Mouse (Mus musculus) hematopoietic stem cell, adult 5-6 weeks (primary cell): ENCODE data around the gene Scrn1. TPM values are rescaled to one million over a fixed set of nuclear protein-coding genes. Genes with fewer than 3 reads are reported as not detected.

Source experiments
- ATAC-seq, 2 experiments: fragments of 125-278 bp in 1 of 2; replicated peaks in 1 of 2; 2 replicates each; pipeline ENCODE4 v1.8.0; 2016 to 2017; ENCODE audit warnings: inconsistent platforms in 2 of 2, mild to moderate bottlenecking in 2 of 2, moderate number of reproducible peaks in 2 of 2, low read depth in 1 of 2, moderate TSS enrichment in 1 of 2; ENCODE audit not compliant: low FRiP score in 2 of 2, poor library complexity in 2 of 2, severe bottlenecking in 2 of 2, insufficient read depth in 1 of 2, low TSS enrichment in 1 of 2
- total RNA-seq: library from RNA; stranded (forward); fragments of 172-1452, 232-1000 nt; gene quantifications from 2 replicates; pipeline ENCODE4 v1.2.3, GENCODE M21; 2017

The Scrn1 gene
- total RNA-seq = 0.75 and 1.0 TPM in 2 replicates

DNA sequence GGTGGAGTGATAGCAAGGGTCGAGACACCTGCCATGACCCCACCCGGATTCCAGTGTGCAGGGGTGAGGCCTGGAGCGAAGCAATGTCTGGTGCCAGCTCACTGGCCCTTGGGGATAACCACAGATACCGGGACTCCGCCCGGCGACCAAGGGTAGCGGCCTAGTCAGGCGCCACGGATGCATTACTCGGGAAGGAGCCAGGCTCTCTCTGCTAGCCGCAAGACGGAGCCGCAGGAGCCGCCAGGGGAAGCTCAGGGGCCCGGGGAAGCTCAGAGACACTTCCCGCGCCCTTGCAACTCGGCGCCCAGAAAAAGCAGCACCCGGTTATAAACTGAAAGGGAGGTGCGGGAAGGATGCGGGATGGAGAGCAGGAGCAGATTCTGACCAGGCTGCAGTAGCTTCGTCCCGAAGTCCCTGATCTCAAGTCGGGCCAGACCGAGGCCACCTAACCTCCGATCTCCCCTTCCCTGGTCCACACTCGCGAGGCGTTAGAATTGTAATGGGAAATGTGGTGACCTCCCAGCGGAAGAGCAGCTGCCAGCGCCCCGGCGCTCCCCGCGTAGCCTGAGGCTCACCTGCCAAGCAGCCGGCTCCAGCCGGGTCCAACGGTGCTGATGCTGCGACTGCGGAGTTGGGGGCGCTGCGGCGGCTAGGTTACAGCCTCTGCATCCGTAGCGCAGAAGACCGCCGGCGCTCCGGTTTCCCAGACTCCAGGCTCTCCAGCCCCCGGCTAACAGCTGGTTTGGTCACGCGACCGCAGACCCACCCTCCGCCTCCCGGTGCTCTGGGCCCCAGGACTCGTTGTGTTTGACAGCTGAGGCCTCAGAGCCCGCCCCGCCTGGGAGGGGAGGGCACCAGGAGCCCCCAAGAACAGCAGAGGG lies at the start of gene Scrn1:
Gene Scrn1, minus strand, starts transcription at position 825 of the 881 bp plus-strand sequence.
- ATAC-seq = peak; percentile 47 to 61

DNA sequence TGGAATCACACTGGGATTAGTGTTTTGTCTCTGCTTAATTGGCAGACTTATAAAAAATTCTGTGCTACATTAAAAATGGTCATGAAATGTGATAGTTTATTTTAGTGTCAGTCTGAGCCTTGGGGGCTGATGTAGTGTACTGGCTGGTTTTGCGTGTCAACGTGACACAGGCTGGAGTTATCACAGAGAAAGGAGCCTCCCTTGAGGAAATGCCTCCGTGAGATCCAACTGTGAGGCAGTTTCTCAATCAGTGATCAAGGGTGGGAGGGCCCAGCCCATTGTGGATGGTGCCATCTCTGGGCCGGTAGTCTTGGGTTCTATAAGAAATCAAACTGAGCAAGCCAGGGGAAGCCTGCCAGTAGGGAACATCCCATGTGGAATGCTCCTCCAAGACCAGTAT lies 40.0 kb upstream of the Scrn1 start:
- ATAC-seq = no peak

DNA sequence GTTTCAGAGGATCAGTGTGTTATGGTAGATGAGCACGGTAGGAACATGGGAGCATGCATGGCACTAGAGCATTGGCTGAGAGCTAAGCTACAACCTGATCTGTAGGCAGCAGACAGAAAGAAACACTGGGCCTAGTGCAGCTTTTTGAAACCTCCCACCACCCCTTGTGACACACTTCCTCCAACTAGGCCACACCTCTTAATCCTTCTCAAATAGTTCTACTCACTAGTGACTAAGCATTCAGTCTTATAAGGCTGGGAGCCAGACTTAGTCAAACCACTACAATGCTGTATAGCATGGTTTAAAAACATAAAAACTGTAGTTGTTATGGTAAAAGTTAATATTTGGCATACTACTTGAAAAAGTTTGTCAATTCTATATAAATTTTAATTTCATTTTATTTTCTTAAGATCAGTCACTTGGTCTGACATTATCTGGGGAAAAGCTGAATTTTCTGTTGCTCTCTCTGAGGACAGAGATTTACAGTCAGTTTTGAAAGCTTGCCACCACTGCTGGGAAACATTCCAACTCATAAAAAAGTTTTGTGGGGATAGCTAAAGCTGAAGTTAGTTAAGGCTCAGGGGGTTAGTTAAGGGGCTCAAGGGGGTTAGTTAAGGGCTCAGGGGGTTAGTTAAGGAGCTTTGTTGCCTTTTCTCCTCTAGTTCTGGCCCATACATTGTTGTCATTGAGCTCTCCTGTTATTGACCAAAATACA lies 37.9 kb upstream of the Scrn1 start:
- ATAC-seq = no peak

DNA sequence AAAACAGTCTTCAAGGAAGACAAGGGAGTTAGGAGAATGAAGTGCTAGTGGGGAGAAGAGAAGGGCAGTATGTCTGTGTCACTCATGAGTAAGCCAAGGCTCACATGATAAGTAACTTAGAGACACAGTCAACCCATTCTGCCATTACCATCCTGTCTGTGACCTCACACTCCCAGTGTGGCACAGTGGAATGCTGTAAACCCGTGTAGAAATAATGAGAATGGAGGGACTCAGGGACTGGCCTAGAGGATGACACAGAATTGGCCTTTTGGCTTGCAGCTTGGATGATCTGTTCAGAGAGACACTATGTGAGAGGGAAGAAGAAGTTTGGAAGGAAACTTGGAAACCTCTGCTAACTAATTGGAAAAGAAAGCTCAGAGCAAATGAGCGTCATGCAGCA lies 36.6 kb upstream of the Scrn1 start:
- no peak for ATAC-seq

DNA sequence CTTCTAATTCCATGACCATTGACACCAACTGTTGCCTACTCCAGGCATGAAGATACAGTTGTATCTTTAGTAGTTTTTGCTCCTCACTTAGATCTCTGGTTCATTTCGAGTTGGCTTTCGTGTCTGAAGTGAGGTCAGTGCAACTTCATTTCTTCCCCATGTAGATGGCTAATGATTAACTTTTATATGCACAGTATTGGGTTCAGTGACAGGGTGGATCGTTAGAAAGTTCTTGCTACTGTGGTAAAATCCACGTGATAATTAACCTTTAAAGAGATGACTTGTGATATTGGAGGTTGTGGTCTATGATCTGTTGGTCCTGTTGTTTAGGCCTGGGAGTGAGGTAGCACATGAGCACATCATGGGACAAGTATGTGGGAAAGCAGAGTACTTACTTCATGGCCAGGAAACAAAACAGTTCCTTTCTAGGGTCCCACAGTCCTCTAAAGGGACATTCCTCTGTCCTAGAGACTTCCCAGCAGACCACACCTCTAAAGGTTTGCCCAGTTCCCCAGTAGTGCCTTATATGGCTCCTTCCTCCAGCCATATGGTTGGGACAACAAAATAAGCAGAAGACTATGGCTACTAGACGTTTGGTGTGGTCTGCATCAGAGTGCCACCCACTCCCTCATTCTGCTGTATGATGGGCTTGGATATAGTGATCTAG lies 34.5 kb upstream of the Scrn1 start:
- ATAC-seq = no peak

DNA sequence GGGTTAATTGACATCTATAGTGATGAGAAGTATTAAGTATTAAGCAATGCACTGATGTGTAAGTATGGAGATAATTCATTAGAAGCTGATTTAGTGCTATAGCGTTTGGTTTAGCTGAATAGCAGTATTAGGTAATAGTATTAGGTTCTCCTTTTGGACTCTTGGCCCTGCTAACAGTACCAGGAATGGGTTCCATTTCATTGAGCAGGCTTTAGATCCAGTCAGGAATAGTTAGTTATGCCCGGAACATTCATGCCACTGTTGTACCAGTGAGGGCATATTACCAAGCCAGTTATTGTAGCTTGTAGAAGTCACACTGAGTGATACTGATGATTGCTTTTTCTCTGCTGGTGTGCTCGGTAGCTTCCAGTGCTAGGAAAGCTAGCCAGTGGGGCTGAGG lies 31.4 kb upstream of the Scrn1 start:
- ATAC-seq = no peak

DNA sequence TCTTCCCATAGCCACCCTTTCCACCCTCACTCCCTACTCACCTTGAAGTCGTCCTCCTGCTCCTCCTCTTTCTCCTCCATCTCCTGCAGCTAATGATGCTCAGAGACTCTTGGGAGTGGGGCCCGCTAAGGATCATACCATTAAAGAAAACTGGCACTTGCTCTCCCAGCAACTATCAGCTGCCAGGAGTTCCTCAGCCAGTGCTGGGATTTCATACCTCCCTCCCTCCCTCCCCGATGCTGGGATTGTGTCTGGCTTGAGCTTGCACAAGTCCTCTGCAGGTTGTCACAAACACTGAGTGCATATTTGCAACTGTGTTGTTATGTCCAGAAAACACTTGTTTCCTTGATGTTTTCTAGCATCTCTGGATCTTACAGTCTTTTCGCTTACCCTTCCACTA lies 30.9 kb upstream of the Scrn1 start, which contains the start of gene Fkbp14:
Gene Fkbp14, minus strand, starts transcription at position 101 of the 400 bp plus-strand sequence.
- no peak for ATAC-seq

DNA sequence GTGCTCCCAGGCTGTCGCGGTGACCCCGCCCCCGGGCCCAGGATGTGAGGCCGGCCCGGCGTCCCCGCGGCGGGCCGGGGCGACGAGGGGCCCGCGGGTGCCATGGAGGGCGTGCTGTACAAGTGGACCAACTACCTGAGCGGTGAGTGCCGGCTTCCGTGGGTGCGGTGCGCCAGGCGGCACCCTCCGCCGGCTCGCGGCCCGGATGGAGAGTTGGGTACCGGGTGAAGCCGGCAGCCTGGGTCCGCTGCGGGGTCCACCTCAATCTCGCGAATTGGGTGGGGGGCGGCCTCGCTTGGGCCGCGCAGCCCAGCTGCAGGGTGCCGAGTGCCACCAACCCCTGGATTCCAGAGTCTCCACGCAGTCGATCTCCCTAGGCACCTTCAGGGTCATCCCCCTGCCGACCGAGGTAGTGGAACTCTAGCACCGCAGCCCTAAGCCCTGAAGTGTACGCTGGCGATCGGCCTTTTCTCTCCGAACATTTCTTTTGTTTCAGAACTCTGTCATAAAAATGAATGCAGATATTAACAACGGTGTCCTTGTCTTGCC lies 29.1 kb upstream of the Scrn1 start:
- no peak for ATAC-seq

DNA sequence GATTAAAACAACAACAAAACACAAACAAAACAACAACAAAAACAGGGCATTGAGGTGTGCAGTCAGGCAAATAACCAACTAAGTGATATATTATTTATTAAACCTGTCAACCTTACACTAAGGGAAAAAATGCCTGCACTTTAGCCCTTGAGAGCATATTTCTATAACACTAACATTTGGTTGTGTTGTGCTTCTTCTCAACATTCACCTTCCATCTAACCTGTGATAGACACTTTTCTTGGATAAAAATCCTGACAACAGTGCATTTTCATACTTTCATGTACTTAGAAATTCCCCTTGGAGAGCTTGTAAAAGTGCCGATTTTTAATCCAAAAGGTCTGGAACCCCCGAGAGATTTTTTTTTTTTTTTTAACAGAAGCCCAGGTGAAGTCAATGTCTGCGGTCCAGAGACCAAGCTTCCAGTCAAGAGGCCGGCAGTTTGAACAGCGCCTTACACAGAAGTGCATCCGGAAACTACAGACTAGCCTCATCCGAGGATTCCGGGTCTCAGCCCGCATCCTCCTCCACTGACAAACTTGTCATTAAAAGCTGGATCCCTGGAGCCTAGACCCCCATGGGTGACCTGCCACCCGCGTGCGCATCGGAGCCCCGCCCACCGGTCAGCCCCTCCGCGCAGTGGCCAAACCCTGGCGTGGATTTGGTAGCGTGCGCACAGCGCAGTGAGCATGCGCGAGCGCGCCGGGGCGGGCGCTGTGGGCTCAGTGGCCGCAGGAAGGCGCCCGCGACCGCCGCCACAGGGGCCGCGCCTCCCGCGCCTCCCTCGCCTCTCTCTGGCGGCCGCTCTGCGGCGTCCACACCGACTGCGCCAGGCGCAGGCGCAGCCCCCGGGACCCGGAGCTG lies 28.4 kb upstream of the Scrn1 start, which contains the start of gene Plekha8:
Gene Plekha8, plus strand, starts transcription at position 643 of the 861 bp plus-strand sequence.
- peak; percentile 48 to 65 for ATAC-seq

DNA sequence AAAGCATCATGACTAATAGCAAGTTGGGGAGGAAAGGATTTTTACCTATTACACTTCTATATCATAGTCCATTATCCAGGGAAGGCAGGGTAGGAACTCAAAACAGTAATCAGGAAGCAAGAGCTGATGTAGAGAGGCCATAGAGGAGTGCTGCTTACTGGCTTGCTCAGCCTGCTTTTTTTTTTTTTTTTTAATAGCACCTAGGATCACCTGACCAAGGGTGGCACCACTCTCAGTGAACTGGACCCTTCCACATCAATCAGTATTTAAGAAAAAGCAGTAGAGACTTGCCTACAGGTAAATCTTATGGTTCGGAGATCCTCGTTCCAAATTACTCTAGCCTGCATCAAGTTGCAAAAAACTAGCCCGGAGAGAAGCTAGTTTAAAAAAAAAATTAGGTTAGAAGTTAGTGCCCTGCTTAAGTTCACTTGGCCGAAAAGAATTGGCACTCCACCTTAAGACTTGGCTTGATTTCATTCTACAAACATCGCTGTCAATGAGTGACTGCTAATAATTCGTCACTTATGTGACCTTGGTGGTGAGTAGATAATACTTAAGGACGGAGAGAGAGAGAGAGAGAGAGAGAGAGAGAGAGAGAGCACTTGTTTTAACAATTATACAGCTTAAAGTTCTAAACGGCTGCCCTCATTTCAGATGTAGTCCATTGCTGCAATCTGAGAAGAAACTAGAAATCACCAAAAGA lies 27.6 kb upstream of the Scrn1 start:
- ATAC-seq = no peak

DNA sequence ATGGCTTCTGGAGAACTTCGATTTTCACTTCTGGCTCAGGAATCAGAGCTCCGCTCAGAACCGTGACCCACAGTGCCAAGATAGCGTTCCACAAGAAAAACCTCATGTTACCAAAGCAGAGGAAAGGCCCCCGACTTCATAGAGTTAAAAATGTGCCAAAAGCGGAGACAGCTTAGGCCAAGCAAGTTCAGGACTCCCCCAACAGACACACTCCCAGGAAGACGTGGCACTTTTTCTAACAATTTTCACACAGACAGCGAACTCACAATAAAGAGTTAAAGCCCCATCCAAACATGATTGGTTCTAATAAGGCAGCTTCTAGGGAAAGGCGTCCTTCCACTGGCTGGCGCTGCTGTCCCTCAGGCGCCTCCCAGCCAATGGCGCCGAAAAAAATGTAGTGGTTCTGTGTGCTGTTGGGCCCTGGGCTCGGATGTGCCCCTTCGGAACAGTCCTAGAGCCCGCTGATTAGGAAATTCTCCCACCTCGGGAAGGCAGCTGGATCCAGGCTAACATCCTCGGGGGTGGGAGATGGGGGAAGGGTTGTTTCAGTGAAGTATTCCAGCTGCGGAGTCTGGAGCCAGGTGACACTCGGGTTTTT lies 26.7 kb upstream of the Scrn1 start:
- peak; percentile 95 to 96 for ATAC-seq

DNA sequence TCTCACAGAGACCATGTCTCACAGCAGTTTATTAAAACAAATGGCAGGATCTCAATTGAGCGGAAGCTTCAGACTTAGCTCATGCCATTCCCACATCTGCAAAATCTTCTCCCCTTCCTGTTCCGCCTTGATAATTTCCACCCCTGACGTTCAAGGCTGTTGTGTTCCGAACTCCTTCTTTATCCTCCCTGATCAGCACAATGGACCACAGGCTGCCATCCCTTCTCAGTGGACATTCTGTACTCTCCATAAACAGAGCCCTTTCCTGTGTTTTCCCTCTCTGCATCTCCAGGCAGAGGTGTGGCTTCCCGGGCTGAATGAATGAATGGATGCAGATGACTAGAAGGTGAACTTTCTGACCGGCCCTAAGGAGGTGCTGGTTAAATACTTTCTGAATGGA lies 25.5 kb upstream of the Scrn1 start:
- no peak for ATAC-seq

DNA sequence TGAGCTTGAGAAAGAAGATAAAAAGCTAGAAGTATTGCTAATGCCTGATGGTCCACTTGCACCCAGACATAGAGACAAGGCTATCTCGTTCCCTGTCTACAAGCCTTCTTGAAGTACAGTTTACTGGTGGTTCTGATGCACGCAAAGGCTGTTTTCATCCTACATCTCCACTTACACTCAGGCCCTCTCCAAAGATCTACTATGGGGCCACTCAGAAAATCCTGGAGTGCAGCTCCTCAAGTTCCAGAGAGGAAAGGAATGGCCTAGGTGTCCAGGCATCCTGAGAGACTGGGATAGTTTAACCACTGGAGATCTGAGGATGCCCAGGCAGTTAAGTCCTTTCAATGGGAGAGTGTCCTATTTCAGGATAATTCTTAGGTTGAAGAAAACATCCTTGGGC lies 24.4 kb upstream of the Scrn1 start:
- ATAC-seq = no peak

DNA sequence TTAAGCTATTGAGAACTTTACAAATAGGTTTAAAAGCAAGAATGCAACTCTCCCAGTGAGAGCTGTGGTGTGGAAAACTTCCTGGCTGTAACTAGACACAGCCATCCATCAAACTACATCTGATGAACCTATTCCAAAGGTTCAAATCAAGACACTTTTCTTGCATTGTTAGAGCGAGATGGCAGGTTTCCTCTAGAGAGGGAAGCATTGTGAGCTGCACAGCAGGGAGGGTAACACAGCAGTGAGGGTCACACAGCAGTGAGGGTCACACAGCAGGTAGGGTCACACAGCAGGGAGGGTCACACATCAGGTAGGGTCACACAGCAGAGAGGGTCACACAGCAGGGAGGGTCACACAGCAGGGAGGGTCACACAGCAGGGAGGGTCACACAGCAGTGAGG lies 21.9 kb upstream of the Scrn1 start:
- no peak for ATAC-seq

DNA sequence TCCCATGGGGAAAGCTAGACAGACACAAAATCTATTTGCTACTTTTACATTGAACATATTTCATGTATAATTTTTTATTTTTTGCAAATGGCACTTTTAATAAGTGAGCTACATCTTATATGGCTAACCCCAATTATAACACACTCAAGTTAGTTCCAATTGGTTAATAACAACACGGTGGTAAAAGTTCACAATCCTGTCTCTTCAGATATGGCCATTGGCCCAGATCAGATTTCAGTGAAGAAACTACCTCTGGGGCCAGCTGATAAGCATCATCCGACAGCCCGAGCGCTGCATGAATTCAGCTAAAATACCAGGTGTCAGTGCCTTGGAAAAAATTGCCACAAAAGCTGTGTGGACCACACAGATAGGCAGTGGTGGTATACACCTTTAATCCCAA lies 21.4 kb upstream of the Scrn1 start:
- no peak for ATAC-seq

DNA sequence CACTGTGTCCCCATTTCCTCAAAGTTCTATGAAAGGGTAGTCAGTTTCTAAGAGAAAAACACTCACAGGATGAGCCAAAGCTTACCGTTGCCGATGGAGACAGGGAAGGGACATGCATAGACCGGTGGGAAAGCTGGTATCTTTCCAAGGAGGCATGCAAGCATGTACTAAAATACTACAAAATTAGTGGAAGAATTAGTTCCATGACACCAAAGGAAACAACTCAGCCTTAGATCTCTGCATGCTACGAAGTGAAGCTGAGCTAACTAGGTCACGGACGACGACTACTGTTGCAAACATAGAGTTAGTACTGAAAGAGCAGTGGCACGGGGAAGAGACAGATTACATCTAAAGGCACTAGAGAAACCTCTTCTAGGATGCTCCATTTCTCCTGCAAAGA lies 20.6 kb upstream of the Scrn1 start:
- ATAC-seq = no peak
